Mouse (Mus musculus): ENCODE results near the gene Cfap77.

DNA sequence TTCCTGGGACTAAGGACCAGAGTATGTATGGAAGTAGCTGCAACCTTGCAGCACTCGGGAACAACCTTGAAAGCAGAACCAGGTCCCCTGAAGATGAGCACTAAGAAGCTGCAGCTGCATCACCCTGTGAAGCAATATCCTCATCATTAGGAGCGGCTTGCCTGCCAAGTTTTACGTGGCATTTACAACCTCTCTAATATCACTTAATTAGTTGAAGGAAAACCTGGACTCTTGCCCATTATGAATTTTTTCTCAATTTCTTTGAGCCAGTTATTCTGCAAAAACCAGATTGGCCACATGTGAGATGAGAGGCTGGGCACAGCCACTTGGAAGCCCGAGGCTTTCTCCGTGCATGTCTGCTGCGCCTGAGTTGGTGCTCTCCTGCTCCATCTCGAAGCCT lies 159.0 kb downstream of the Cfap77 start:
- TF ChIP-seq CTCF (IDR thresholded peaks at IDR 0.05; ENCODE audit: extremely low read depth, insufficient read length, insufficient replicate concordance, low read depth, low read length) (no peak), POLR2A (IDR thresholded peaks at IDR 0.05; ENCODE audit: low read depth, low read length) (no peak)

Measured in small intestine, adult 2 months (tissue).